In the genomic region with DNA sequence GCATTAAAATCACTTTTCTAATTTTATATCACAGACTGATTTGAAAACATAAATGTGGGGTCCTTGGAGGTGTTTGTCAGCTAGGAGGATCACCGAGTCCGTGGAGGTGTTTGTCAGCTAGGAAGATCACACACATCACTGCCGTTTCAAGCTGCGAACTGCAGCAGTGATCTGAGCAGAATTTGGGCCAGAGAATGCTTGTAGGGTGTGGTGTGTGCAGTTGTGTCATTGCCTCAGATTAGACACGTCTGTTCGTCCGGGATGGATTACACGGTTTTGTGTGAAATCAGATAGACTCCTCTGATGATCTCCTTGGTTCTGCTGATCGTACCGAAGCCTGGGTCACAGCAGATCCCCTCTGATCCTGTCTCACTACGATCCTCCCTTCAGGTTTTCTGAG, we compare ENCODE assay signal across 16 mouse cellular contexts. TPM values are rescaled to one million over a fixed set of nuclear protein-coding genes. Genes with fewer than 3 reads are reported as not detected.
DNase-seq lines count a peak whose midpoint lies in the region; TF ChIP-seq lines count a peak whose summit lies in the region.
"Had no signal": no experiment of that assay in that cellular context is flagged by ENCODE, and none has a peak within 500 bp of the region (broad histone marks: within the 10 kb centered on the region; RNA-seq: fewer than 3 reads in every experiment).

No protein-coding gene starts in this region.

- no peak for TF ChIP-seq POLR2A in embryonic fibroblast, embryonic 13.5 days (IDR thresholded peaks at IDR 0.05; ENCODE audit: low read depth, low read length)

- TF ChIP-seq CTCF in layer of hippocampus, adult 2 months (conservative IDR thresholded peaks at IDR 0.05), result no peak
- TF ChIP-seq CTCF in embryonic fibroblast, embryonic 13.5 days (IDR thresholded peaks at IDR 0.05; ENCODE audit: borderline replicate concordance, insufficient read depth, low read length), result no peak

- DNase-seq in layer of hippocampus, adult 2 months (ENCODE audit: low spot score in 2 of 2), result no peak
- no peak for DNase-seq in layer of hippocampus, postnatal 10 days (ENCODE audit: low spot score in 2 of 2)
- peak; percentile 57 for DNase-seq in T-cell, adult 2 months (ENCODE audit: low spot score)
- peak; percentile 30 for DNase-seq in skeletal muscle tissue, adult 2 months (ENCODE audit: low read depth, low spot score)
- DNase-seq in midbrain, embryonic 10.5 days (ENCODE audit: low spot score), result no peak
- no peak for DNase-seq in limb, embryonic 10.5 days (ENCODE audit: low spot score)
- DNase-seq: adrenal gland, postnatal 10 days; cerebellum, postnatal 10 days; lung, embryonic 14.5 days; midbrain, embryonic 14.5 days had no signal

- peak overlapping the region; percentile 87 for H3K27ac ChIP-seq in layer of hippocampus, adult 2 months
- H3K27ac ChIP-seq in embryonic fibroblast, embryonic 13.5 days (ENCODE audit: insufficient read depth, low read length), result peak overlapping the region; percentile 20; the same call in 1 of the 2 replicates
- no peak overlapping the region for H3K27ac ChIP-seq in midbrain, embryonic 10.5 days (replicated peaks)
- H3K27ac ChIP-seq in limb, embryonic 10.5 days, result no peak overlapping the region
- H3K27ac ChIP-seq: kidney, postnatal 0 days; limb, embryonic 13.5 days; stomach, embryonic 15.5 days had no signal

- peak overlapping the region; percentile 39; the same call in 1 of the 2 replicates for H3K4me3 ChIP-seq in layer of hippocampus, adult 2 months
- no peak overlapping the region for H3K4me3 ChIP-seq in embryonic fibroblast, embryonic 13.5 days (ENCODE audit: insufficient read depth, low read length)
- H3K4me3 ChIP-seq in midbrain, embryonic 10.5 days, result no peak overlapping the region
- H3K4me3 ChIP-seq in limb, embryonic 10.5 days, result no peak overlapping the region
- H3K4me3 ChIP-seq: limb, embryonic 13.5 days; stomach, embryonic 15.5 days had no signal

- 89% methylated on average over 11 of the region's 11 CpGs for WGBS in midbrain, embryonic 10.5 days
- 90% methylated on average over 11 of the region's 11 CpGs for WGBS in limb, embryonic 10.5 days

- H3K4me1 ChIP-seq in embryonic fibroblast, embryonic 13.5 days (ENCODE audit: control insufficient read depth, insufficient read depth, low read length), result peaks cover 12% of the 10 kb centered on the region
- peaks cover 16% of the 10 kb centered on the region for H3K4me1 ChIP-seq in midbrain, embryonic 10.5 days
- no peaks in the 10 kb centered on the region for H3K4me1 ChIP-seq in limb, embryonic 10.5 days

- H3K27me3 ChIP-seq in midbrain, embryonic 10.5 days (ENCODE audit: low read depth, poor library complexity, severe bottlenecking), result no peaks in the 10 kb centered on the region
- H3K27me3 ChIP-seq in limb, embryonic 10.5 days (ENCODE audit: low read depth, poor library complexity, severe bottlenecking), result no peaks in the 10 kb centered on the region
- H3K27me3 ChIP-seq: limb, embryonic 13.5 days; stomach, embryonic 15.5 days had no signal

- no peaks in the 10 kb centered on the region for H3K9me3 ChIP-seq in midbrain, embryonic 10.5 days (replicated peaks)
- H3K9me3 ChIP-seq in limb, embryonic 10.5 days (replicated peaks), result no peaks in the 10 kb centered on the region
- H3K9me3 ChIP-seq: limb, embryonic 13.5 days; stomach, embryonic 15.5 days had no signal

- peaks cover 36% of the 10 kb centered on the region for H3K36me3 ChIP-seq in midbrain, embryonic 10.5 days
- H3K36me3 ChIP-seq in limb, embryonic 10.5 days, result peaks cover 51% of the 10 kb centered on the region

RNA-seq across cellular contexts. Expression of a gene that starts 0.4 kb away (rescaled TPM):
- 10 to 100 TPM; 17.3 to 21.2 TPM for total RNA-seq in layer of hippocampus, adult 2 months (2021)
- total RNA-seq in layer of hippocampus, postnatal 10 days (2021), result 1 to 10 TPM; 3.7 to 4.0 TPM
- polyA plus RNA-seq in embryonic fibroblast, embryonic 13.5 days (2011; ENCODE audit: insufficient read length, low read depth, missing spikeins), result 3.3 and 4.2 TPM in 2 replicates
- 1.7 and 2.7 TPM in 2 replicates for polyA plus RNA-seq in midbrain, embryonic 10.5 days (2016; fragmentation: Nextera tagmentation; extraction: Ambion mirVana)
- 2.0 and 2.2 TPM in 2 replicates for polyA plus RNA-seq in limb, embryonic 10.5 days (2016; fragmentation: Nextera tagmentation; extraction: Ambion mirVana)

RNA-seq across cellular contexts. Expression of a gene that starts 0.4 kb away (rescaled TPM):
- not detected for total RNA-seq in layer of hippocampus, adult 2 months (2021)
- under 1 TPM in 1 of 2 experiments, not detected in 1; 0.13 TPM for total RNA-seq in layer of hippocampus, postnatal 10 days (2021)
- polyA plus RNA-seq in embryonic fibroblast, embryonic 13.5 days (2011; ENCODE audit: insufficient read length, low read depth, missing spikeins), result not detected in 2 replicates
- 0.92 and 1.5 TPM in 2 replicates for polyA plus RNA-seq in midbrain, embryonic 10.5 days (2016; fragmentation: Nextera tagmentation; extraction: Ambion mirVana)
- 0.82 and 1.1 TPM in 2 replicates for polyA plus RNA-seq in limb, embryonic 10.5 days (2016; fragmentation: Nextera tagmentation; extraction: Ambion mirVana)

RNA-seq across cellular contexts. Expression of a gene that starts 7.2 kb away (rescaled TPM):
- under 1 TPM; 0.37 to 0.38 TPM for total RNA-seq in layer of hippocampus, adult 2 months (2021)
- 1 to 10 TPM in 1 of 2 experiments, under 1 TPM in 1; 0.80 to 1.0 TPM for total RNA-seq in layer of hippocampus, postnatal 10 days (2021)
- 0.43 and 1.4 TPM in 2 replicates for polyA plus RNA-seq in embryonic fibroblast, embryonic 13.5 days (2011; ENCODE audit: insufficient read length, low read depth, missing spikeins)
- polyA plus RNA-seq in midbrain, embryonic 10.5 days (2016; fragmentation: Nextera tagmentation; extraction: Ambion mirVana), result 0.37 TPM in 1 of 2 replicates, not detected in the other
- polyA plus RNA-seq in limb, embryonic 10.5 days (2016; fragmentation: Nextera tagmentation; extraction: Ambion mirVana), result 0.11 and 0.16 TPM in 2 replicates
- polyA plus RNA-seq: hindbrain, embryonic 16.5 days; midbrain, embryonic 14.5 days had no signal

RNA-seq across cellular contexts. Expression of a gene that starts 26.9 kb away (rescaled TPM):
- 10 to 100 TPM; 86.0 to 89.5 TPM for total RNA-seq in layer of hippocampus, adult 2 months (2021)
- 10 to 100 TPM; 54.2 to 60.6 TPM for total RNA-seq in layer of hippocampus, postnatal 10 days (2021)
- polyA plus RNA-seq in embryonic fibroblast, embryonic 13.5 days (2011; ENCODE audit: insufficient read length, low read depth, missing spikeins), result not detected in 2 replicates
- polyA plus RNA-seq in midbrain, embryonic 10.5 days (2016; fragmentation: Nextera tagmentation; extraction: Ambion mirVana), result 0.28 and 0.29 TPM in 2 replicates
- polyA plus RNA-seq in limb, embryonic 10.5 days (2016; fragmentation: Nextera tagmentation; extraction: Ambion mirVana), result 0.08 and 0.34 TPM in 2 replicates
- total RNA-seq: heart, postnatal 25 days had no signal

Comparison
In these comparisons a context has a peak if more than half of its experiments do, and no peak if none do; other contexts are left out.
1. DNase-seq: peak in T-cell, adult 2 months (single experiment) and skeletal muscle tissue, adult 2 months (single experiment); none in layer of hippocampus, adult 2 months (0 of 2), layer of hippocampus, postnatal 10 days (0 of 2), midbrain, embryonic 10.5 days (single experiment) and limb, embryonic 10.5 days (single experiment).
2. H3K27ac ChIP-seq: peak in layer of hippocampus, adult 2 months (single experiment) and embryonic fibroblast, embryonic 13.5 days (single experiment); none in midbrain, embryonic 10.5 days (single experiment) and limb, embryonic 10.5 days (single experiment).